In genomic region chr3:51358660-51359557, GRCm38 (mm10) we compare ENCODE assay signal across 8 mouse cellular contexts. TPM values are rescaled to one million over a fixed set of nuclear protein-coding genes. Genes with fewer than 3 reads are reported as not detected.
A peak's percentile ranks its signal among the peaks of the same experiment; 100 is the strongest.
DNase-seq lines count a peak whose midpoint lies in the region; ATAC-seq and TF ChIP-seq lines count a peak whose summit lies in the region.

No protein-coding gene starts in this region.

- H3K36me3 ChIP-seq in MEL (ENCODE audit: control insufficient read depth in 1 of 2, insufficient read depth in 2 of 2, low read length in 2 of 2): peaks cover 0 to 3% of the 10 kb centered on the region in 2 experiments; a peak in 1 of 4 replicates
- H3K36me3 ChIP-seq in forebrain, embryonic 16.5 days (ENCODE audit: control insufficient read depth, insufficient read depth): no peaks in the 10 kb centered on the region

- H3K9me3 ChIP-seq in MEL (replicated peaks; ENCODE audit: insufficient read depth, low read length): no peaks in the 10 kb centered on the region
- H3K9me3 ChIP-seq in forebrain, embryonic 16.5 days (ENCODE audit: control insufficient read depth, low read length): no peaks in the 10 kb centered on the region

- no peaks in the 10 kb centered on the region; the same call in 1 of the 2 replicates for H3K79me2 ChIP-seq in MEL (ENCODE audit: control insufficient read depth, insufficient read depth, low read length, poor library complexity)

- TF ChIP-seq CTCF in MEL (IDR thresholded peaks at IDR 0.05 in 2 of 3, conservative IDR thresholded peaks at IDR 0.05 in 1 of 3; ENCODE audit: control insufficient read depth in 1 of 3, insufficient read depth in 1 of 3, low read depth in 2 of 3, low read length in 3 of 3, poor library complexity in 1 of 3, severe bottlenecking in 1 of 3): no peak

- peak overlapping the region; percentile 78 for H3K27ac ChIP-seq in MEL (ENCODE audit: control insufficient read depth, low read depth, low read length)
- H3K27ac ChIP-seq in forebrain, embryonic 16.5 days (ENCODE audit: low read length): no peak overlapping the region

- no peak for TF ChIP-seq RAD21 in MEL (IDR thresholded peaks at IDR 0.05; ENCODE audit: low read depth, low read length)

- peak; percentile 94 for DNase-seq in MEL (ENCODE audit: low read depth, low spot score)
- DNase-seq in c-Kit-positive CD71-negative TER-119-negative erythroid progenitor cells, embryonic 14.5 days (ENCODE audit: low read depth): peak; percentile 85
- DNase-seq in heart, postnatal 4 days: peak; percentile 76
- DNase-seq in layer of hippocampus, postnatal 10 days (ENCODE audit: low spot score in 2 of 2): peak; percentile 61 to 68
- DNase-seq in lung, postnatal 10 days: peak; percentile 69
- DNase-seq in ovary, postnatal 14 days (ENCODE audit: low spot score): peak; percentile 61
- peak; percentile 89 for DNase-seq in thymus, postnatal 25 days

- peak in 1 of 2 experiments; percentile 45; a peak in 1 of 4 replicates for TF ChIP-seq POLR2A in MEL (IDR thresholded peaks at IDR 0.05; ENCODE audit: control insufficient read depth in 1 of 2, insufficient read depth in 1 of 2, low read depth in 1 of 2, low read length in 2 of 2, poor library complexity in 1 of 2)

- TF ChIP-seq EP300 in MEL (IDR thresholded peaks at IDR 0.05; ENCODE audit: low read depth in 1 of 2, low read length in 2 of 2): no peak

- H3K4me1 ChIP-seq in MEL (ENCODE audit: control insufficient read depth in 1 of 2, insufficient read depth in 2 of 2, low read length in 2 of 2): peaks cover 0 to 3% of the 10 kb centered on the region in 2 experiments; a peak in 1 of 4 replicates
- H3K4me1 ChIP-seq in forebrain, embryonic 16.5 days (replicated peaks; ENCODE audit: control insufficient read depth, insufficient read depth, low read length): peaks cover 5% of the 10 kb centered on the region; the same call in 1 of the 2 replicates

- under 1% methylated on average over 50 of the region's 50 CpGs for WGBS in forebrain, embryonic 16.5 days

- no peaks in the 10 kb centered on the region for H3K27me3 ChIP-seq in MEL (ENCODE audit: control insufficient read depth in 1 of 2, insufficient read depth in 2 of 2, low read length in 2 of 2)
- peaks cover 8% of the 10 kb centered on the region for H3K27me3 ChIP-seq in forebrain, embryonic 16.5 days (replicated peaks; ENCODE audit: control insufficient read depth, insufficient read depth, low read length)

- peak overlapping the region; percentile 72 for H3K4me2 ChIP-seq in forebrain, embryonic 16.5 days (ENCODE audit: low read length)

- ATAC-seq in forebrain, embryonic 16.5 days: peak; percentile 61

- H3K9ac ChIP-seq in MEL (ENCODE audit: control insufficient read depth, low read depth, low read length, poor library complexity, severe bottlenecking): peak overlapping the region; percentile 83
- peak overlapping the region; percentile 48 for H3K9ac ChIP-seq in forebrain, embryonic 16.5 days (replicated peaks; ENCODE audit: low read depth, low read length)

- H3K4me3 ChIP-seq in MEL (ENCODE audit: control insufficient read depth in 1 of 2, insufficient read depth in 1 of 2, low read depth in 2 of 2, low read length in 2 of 2): peak overlapping the region; percentile 60 to 97
- H3K4me3 ChIP-seq in forebrain, embryonic 16.5 days (replicated peaks; ENCODE audit: low read length): peak overlapping the region; percentile 46

TF ChIP-seq in MEL, 35 proteins besides CTCF, POLR2A, EP300 and RAD21:
- TF ChIP-seq ELF1 (IDR thresholded peaks at IDR 0.05; ENCODE audit: low read depth, low read length) (peak; percentile 81), MAZ (IDR thresholded peaks at IDR 0.05; ENCODE audit: low read depth, low read length) (peak; percentile 36; the same call in 1 of the 2 replicates), CHD2 (IDR thresholded peaks at IDR 0.05; ENCODE audit: low read length) (no peak), MYC (IDR thresholded peaks at IDR 0.05; ENCODE audit: low read depth, low read length) (peak; percentile 53; the same call in 1 of the 2 replicates), MXI1 (IDR thresholded peaks at IDR 0.05; ENCODE audit: low read depth, low read length) (peak; percentile 73), JUND (IDR thresholded peaks at IDR 0.05; ENCODE audit: low read depth, low read length) (no peak), MAX (IDR thresholded peaks at IDR 0.05; ENCODE audit: low read length) (peak; percentile 78; the same call in 1 of the 2 replicates), NELFE (IDR thresholded peaks at IDR 0.05; ENCODE audit: low read depth, low read length) (peak; percentile 46; the same call in 1 of the 2 replicates), ZC3H11A (IDR thresholded peaks at IDR 0.05; ENCODE audit: low read depth, low read length) (no peak), SIN3A (IDR thresholded peaks at IDR 0.05; ENCODE audit: low read length) (peak; percentile 65; the same call in 1 of the 2 replicates), KAT2A (conservative IDR thresholded peaks at IDR 0.05; ENCODE audit: low read depth, low read length) (peak; percentile 64; the same call in 1 of the 2 replicates), MAFK (IDR thresholded peaks at IDR 0.05; ENCODE audit: borderline replicate concordance, low read depth, low read length) (peak; percentile 99), ZKSCAN1 (IDR thresholded peaks at IDR 0.05; ENCODE audit: low read depth, low read length) (peak; percentile 19; the same call in 1 of the 2 replicates), TBP (IDR thresholded peaks at IDR 0.05; ENCODE audit: low read depth, low read length) (peak; percentile 100), GATA1 (IDR thresholded peaks at IDR 0.05; ENCODE audit: low read depth, low read length) (peak; percentile 56; the same call in 1 of the 2 replicates), E2F4 (IDR thresholded peaks at IDR 0.05; ENCODE audit: borderline replicate concordance, low read depth, low read length) (peak; percentile 23; the same call in 1 of the 2 replicates)

RNA-seq across cellular contexts. Expression of gene Elf2, which starts 18.4 kb away (rescaled TPM):
- total RNA-seq in MEL (2012; rRNA removed): 46.5 and 50.2 TPM in 2 replicates
- polyA plus RNA-seq in MEL (2012; ENCODE audit: insufficient read depth in 1 of 2, insufficient read length in 2 of 2, low read depth in 1 of 2, low replicate concordance in 2 of 2, missing spikeins in 1 of 2): 10 to 100 TPM; 38.0 to 53.3 TPM
- polyA plus RNA-seq in forebrain, embryonic 16.5 days (2015; fragmentation: Nextera tagmentation; extraction: Ambion mirVana): 46.2 and 54.9 TPM in 2 replicates
- 10 to 100 TPM; 89.9 to 99.9 TPM for total RNA-seq in heart, postnatal 4 days (2021)
- total RNA-seq in layer of hippocampus, postnatal 10 days (2021): 10 to 100 TPM; 37.4 to 40.1 TPM

RNA-seq across cellular contexts. Expression of gene Mgarp, which starts 37.6 kb away (rescaled TPM):
- 0.65 and 2.0 TPM in 2 replicates for total RNA-seq in MEL (2012; rRNA removed)
- polyA plus RNA-seq in MEL (2012; ENCODE audit: insufficient read depth in 1 of 2, insufficient read length in 2 of 2, low read depth in 1 of 2, low replicate concordance in 2 of 2, missing spikeins in 1 of 2): 1 to 10 TPM in 1 of 2 experiments, not detected in 1; 5.2 TPM
- 0.44 and 1.4 TPM in 2 replicates for polyA plus RNA-seq in forebrain, embryonic 16.5 days (2015; fragmentation: Nextera tagmentation; extraction: Ambion mirVana)
- under 1 TPM; 0.45 to 0.95 TPM for total RNA-seq in heart, postnatal 4 days (2021)
- total RNA-seq in layer of hippocampus, postnatal 10 days (2021): not detected

RNA-seq across cellular contexts. Expression of gene Ndufc1, which starts 49.9 kb away (rescaled TPM):
- 207 and 214 TPM in 2 replicates for total RNA-seq in MEL (2012; rRNA removed)
- 100 to 1,000 TPM in 1 of 2 experiments, not detected in 1; 115 TPM for polyA plus RNA-seq in MEL (2012; ENCODE audit: insufficient read depth in 1 of 2, insufficient read length in 2 of 2, low read depth in 1 of 2, low replicate concordance in 2 of 2, missing spikeins in 1 of 2)
- 619 and 639 TPM in 2 replicates for polyA plus RNA-seq in forebrain, embryonic 16.5 days (2015; fragmentation: Nextera tagmentation; extraction: Ambion mirVana)
- 1,000 to 10,000 TPM; 1,091 to 1,121 TPM for total RNA-seq in heart, postnatal 4 days (2021)
- 100 to 1,000 TPM; 313 to 318 TPM for total RNA-seq in layer of hippocampus, postnatal 10 days (2021)

RNA-seq across cellular contexts. Expression of gene Naa15, which starts 56.0 kb away (rescaled TPM):
- 36.6 and 43.4 TPM in 2 replicates for total RNA-seq in MEL (2012; rRNA removed)
- polyA plus RNA-seq in MEL (2012; ENCODE audit: insufficient read depth in 1 of 2, insufficient read length in 2 of 2, low read depth in 1 of 2, low replicate concordance in 2 of 2, missing spikeins in 1 of 2): 100 to 1,000 TPM in 1 of 2 experiments, 10 to 100 TPM in 1; 61.6 to 558 TPM
- 49.9 and 56.5 TPM in 2 replicates for polyA plus RNA-seq in forebrain, embryonic 16.5 days (2015; fragmentation: Nextera tagmentation; extraction: Ambion mirVana)
- 10 to 100 TPM; 62.3 to 65.8 TPM for total RNA-seq in heart, postnatal 4 days (2021)
- total RNA-seq in layer of hippocampus, postnatal 10 days (2021): 10 to 100 TPM; 47.1 to 49.9 TPM
